Comparison of ENCODE assay signal across 9 mouse cellular contexts in the genomic region with DNA sequence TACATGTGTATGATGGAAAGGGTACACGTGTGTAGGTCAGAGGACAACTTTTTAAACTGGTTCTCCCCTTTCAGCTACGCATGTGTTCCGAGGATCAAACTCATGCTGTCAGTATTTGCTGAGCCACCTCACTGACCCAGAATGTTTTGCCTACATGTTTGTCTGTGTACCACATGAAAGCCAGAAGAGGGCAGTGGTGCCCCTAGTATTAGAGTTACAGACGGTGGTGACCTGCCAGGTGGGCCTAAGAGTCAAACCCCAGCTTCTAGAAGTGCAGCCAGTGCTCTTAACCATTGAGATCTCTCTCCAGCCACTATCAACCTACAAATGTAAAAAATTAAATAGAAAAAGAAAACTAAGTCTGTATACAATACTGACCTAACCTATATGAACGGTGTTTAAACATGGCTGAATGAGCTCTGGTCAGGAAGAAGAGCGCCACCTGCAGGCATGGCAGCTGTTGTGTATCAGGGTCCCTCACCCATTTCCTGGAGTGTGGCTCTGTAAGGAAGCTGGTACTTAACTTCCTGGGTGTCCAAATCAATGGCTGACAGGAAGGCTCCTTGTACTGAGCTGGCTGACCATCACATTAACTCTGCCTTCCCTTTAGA. TPM values are rescaled to one million over a fixed set of nuclear protein-coding genes. Genes with fewer than 3 reads are reported as not detected.
DNase-seq lines count a peak whose midpoint lies in the region; ATAC-seq and TF ChIP-seq lines count a peak whose summit lies in the region.
"Had no signal": no experiment of that assay in that cellular context is flagged by ENCODE, and none has a peak within 500 bp of the region (broad histone marks: within the 10 kb centered on the region; RNA-seq: fewer than 3 reads in every experiment).

No protein-coding gene starts in this region.

- H3K4me2 ChIP-seq in hindbrain, postnatal 0 days (ENCODE audit: low read depth, low read length), result no peak overlapping the region
- H3K4me2 ChIP-seq: heart, embryonic 13.5 days had no signal

- 0 out of 2 replicates have a peak, but pooled peaks have one; percentile 58 for ATAC-seq in hindbrain, postnatal 0 days

- TF ChIP-seq CTCF in left cerebral cortex, adult 2 months (IDR thresholded peaks at IDR 0.05), result peak; percentile 63
- TF ChIP-seq CTCF in hindbrain, postnatal 0 days (IDR thresholded peaks at IDR 0.05; ENCODE audit: low read depth), result peak; percentile 60
- peak; percentile 33; the same call in 1 of the 2 replicates for TF ChIP-seq CTCF in olfactory bulb, adult 2 months (IDR thresholded peaks at IDR 0.05; ENCODE audit: insufficient read depth, low read depth, low read length)

- no peak overlapping the region for H3K4me3 ChIP-seq in left cerebral cortex, adult 2 months
- H3K4me3 ChIP-seq in hindbrain, postnatal 0 days (ENCODE audit: low read length), result no peak overlapping the region
- no peak overlapping the region for H3K4me3 ChIP-seq in olfactory bulb, adult 2 months (ENCODE audit: insufficient read depth, low read depth, low read length)
- H3K4me3 ChIP-seq: heart, embryonic 13.5 days; megakaryocyte, embryonic 14.5 days had no signal

- no peak overlapping the region for H3K27ac ChIP-seq in left cerebral cortex, adult 2 months
- no peak overlapping the region for H3K27ac ChIP-seq in hindbrain, postnatal 0 days
- H3K27ac ChIP-seq in olfactory bulb, adult 2 months (ENCODE audit: insufficient read depth, low read depth, low read length), result no peak overlapping the region
- H3K27ac ChIP-seq: heart, embryonic 13.5 days had no signal

- no peaks in the 10 kb centered on the region for H3K9me3 ChIP-seq in hindbrain, postnatal 0 days (ENCODE audit: low read length)
- H3K9me3 ChIP-seq: heart, embryonic 13.5 days; megakaryocyte, embryonic 14.5 days had no signal

- 82% methylated on average over 6 of the region's 6 CpGs for WGBS in hindbrain, postnatal 0 days
- WGBS in olfactory bulb, adult 2 months, result 73% methylated on average over 6 of the region's 6 CpGs

- H3K36me3 ChIP-seq in hindbrain, postnatal 0 days (ENCODE audit: insufficient read depth, low read length), result peaks cover 57% of the 10 kb centered on the region

- no peak for DNase-seq in left cerebral cortex, adult 2 months (ENCODE audit: extremely low spot score in 1 of 2, low spot score in 2 of 2)
- DNase-seq in left cerebral cortex, adult 9 months (ENCODE audit: low spot score in 2 of 2), result no peak
- DNase-seq in ES-CJ7 (ENCODE audit: low read depth, low spot score) (peak; percentile 84), ZHBTc4 (ENCODE audit: low read depth, low spot score) (peak; percentile 89)
- peak; percentile 58 for DNase-seq in hindbrain, postnatal 0 days (ENCODE audit: low spot score)
- no peak for DNase-seq in gastrocnemius, adult 8-10 months (ENCODE audit: low spot score in 2 of 2)

- intact Hi-C loops in left cerebral cortex, adult 2 months (cut with DNase I), result loop anchor here (5.0 kb wide), 1 partner anchor 94 kb away; no protein-coding TSS in a partner anchor

- no peak for TF ChIP-seq POLR2A in olfactory bulb, adult 2 months (IDR thresholded peaks at IDR 0.05; ENCODE audit: insufficient read depth, low read depth, low read length)

- no peaks in the 10 kb centered on the region for H3K27me3 ChIP-seq in hindbrain, postnatal 0 days (ENCODE audit: insufficient read depth, low read length)
- H3K27me3 ChIP-seq: heart, embryonic 13.5 days; megakaryocyte, embryonic 14.5 days had no signal

- H3K4me1 ChIP-seq in hindbrain, postnatal 0 days (ENCODE audit: insufficient read depth, low read length), result no peaks in the 10 kb centered on the region
- H3K4me1 ChIP-seq in olfactory bulb, adult 2 months (ENCODE audit: control insufficient read depth, insufficient read depth, low read length), result no peaks in the 10 kb centered on the region
- H3K4me1 ChIP-seq: heart, embryonic 13.5 days had no signal

- H3K9ac ChIP-seq in hindbrain, postnatal 0 days (replicated peaks; ENCODE audit: low read length), result no peak overlapping the region
- H3K9ac ChIP-seq: heart, embryonic 13.5 days had no signal

RNA-seq across cellular contexts. Expression of gene Camsap1, which starts 51.7 kb away (rescaled TPM):
- 100 to 1,000 TPM; 150 to 159 TPM for total RNA-seq in left cerebral cortex, adult 2 months (2021)
- 98.7 and 106 TPM in 2 replicates for total RNA-seq in hindbrain, postnatal 0 days (2014; rRNA removed)
- 44.1 and 56.8 TPM in 2 replicates for polyA plus RNA-seq in hindbrain, postnatal 0 days (2015; fragmentation: Nextera tagmentation; extraction: Ambion mirVana)
- polyA plus RNA-seq in olfactory bulb, adult 2 months (2012; ENCODE audit: insufficient read depth, insufficient read length, low replicate concordance, missing spikeins), result not detected in 2 replicates
- total RNA-seq in gastrocnemius, adult 8-10 months (2022), result 10 to 100 TPM; 49.2 to 59.3 (median 51.8) TPM

Comparison
In these comparisons a context has a peak if more than half of its experiments do, and no peak if none do; other contexts are left out.
1. DNase-seq: peak in ES-CJ7 (single experiment), ZHBTc4 (single experiment) and hindbrain, postnatal 0 days (single experiment); none in left cerebral cortex, adult 2 months (0 of 2), left cerebral cortex, adult 9 months (0 of 2) and gastrocnemius, adult 8-10 months (0 of 2).
2. Peak in every context shown above with its lines, with median percentiles within 50 percentile points of each other: CTCF ChIP-seq.